In genomic region chr12:79752189-79752588, GRCm38 (mm10) we compare ENCODE assay signal across 8 mouse cellular contexts.
DNase-seq lines count a peak whose midpoint lies in the region; ATAC-seq and TF ChIP-seq lines count a peak whose summit lies in the region.
"Had no signal": no experiment of that assay in that cellular context is flagged by ENCODE, and none has a peak within 500 bp of the region (broad histone marks: within the 10 kb centered on the region; RNA-seq: fewer than 3 reads in every experiment).

No protein-coding gene starts in this region.

- ATAC-seq in forebrain, embryonic 13.5 days, result no peak
- ATAC-seq in kidney, postnatal 0 days (replicated peaks; ENCODE audit: low FRiP score, low read depth), result no peak
- ATAC-seq in stomach, embryonic 14.5 days (ENCODE audit: insufficient number of reproducible peaks, insufficient read depth, low FRiP score, low read depth), result no peak
- ATAC-seq in CD4-positive, CD25-positive, alpha-beta regulatory T cell, adult 4 months, result no peak
- ATAC-seq in lung, postnatal 0 days, result no peak

- no peaks in the 10 kb centered on the region for H3K36me3 ChIP-seq in forebrain, embryonic 13.5 days (ENCODE audit: poor library complexity, severe bottlenecking)
- H3K36me3 ChIP-seq in kidney, postnatal 0 days (ENCODE audit: insufficient read depth, low read length), result no peaks in the 10 kb centered on the region
- H3K36me3 ChIP-seq in stomach, embryonic 14.5 days (ENCODE audit: control insufficient read depth, insufficient read depth, low read length), result no peaks in the 10 kb centered on the region
- no peaks in the 10 kb centered on the region for H3K36me3 ChIP-seq in lung, postnatal 0 days (ENCODE audit: insufficient read depth, low read length)

- no peaks in the 10 kb centered on the region for H3K9me3 ChIP-seq in forebrain, embryonic 13.5 days (replicated peaks)
- no peaks in the 10 kb centered on the region for H3K9me3 ChIP-seq in kidney, postnatal 0 days (replicated peaks; ENCODE audit: low read length)
- H3K9me3 ChIP-seq in stomach, embryonic 14.5 days (ENCODE audit: control insufficient read depth, low read depth, low read length), result no peaks in the 10 kb centered on the region
- H3K9me3 ChIP-seq in lung, postnatal 0 days (ENCODE audit: low read length), result no peaks in the 10 kb centered on the region

- WGBS in forebrain, embryonic 13.5 days, result 20% methylated on average over 5 of the region's 5 CpGs
- 34% methylated on average over 5 of the region's 5 CpGs for WGBS in kidney, postnatal 0 days
- 36% methylated on average over 5 of the region's 5 CpGs for WGBS in stomach, embryonic 14.5 days
- 45% methylated on average over 5 of the region's 5 CpGs for WGBS in lung, postnatal 0 days

- no peaks in the 10 kb centered on the region for H3K27me3 ChIP-seq in forebrain, embryonic 13.5 days
- H3K27me3 ChIP-seq in kidney, postnatal 0 days (ENCODE audit: insufficient read depth, low read length), result no peaks in the 10 kb centered on the region
- H3K27me3 ChIP-seq in stomach, embryonic 14.5 days (ENCODE audit: control insufficient read depth, insufficient read depth, low read length), result no peaks in the 10 kb centered on the region
- no peaks in the 10 kb centered on the region for H3K27me3 ChIP-seq in lung, postnatal 0 days (replicated peaks; ENCODE audit: insufficient read depth, low read length)

- no peak overlapping the region for H3K4me2 ChIP-seq in forebrain, embryonic 13.5 days
- no peak overlapping the region for H3K4me2 ChIP-seq in kidney, postnatal 0 days (ENCODE audit: low read length)
- H3K4me2 ChIP-seq in stomach, embryonic 14.5 days (replicated peaks; ENCODE audit: low read depth, low read length), result no peak overlapping the region
- H3K4me2 ChIP-seq in lung, postnatal 0 days (replicated peaks; ENCODE audit: low read depth, low read length), result no peak overlapping the region

- TF ChIP-seq EP300 in lung, postnatal 0 days (IDR thresholded peaks at IDR 0.05), result no peak

- 0 out of 2 replicates have a peak overlapping the region, but pooled peaks have one; percentile 16 for H3K9ac ChIP-seq in forebrain, embryonic 13.5 days
- H3K9ac ChIP-seq in kidney, postnatal 0 days (ENCODE audit: low read depth, low read length), result no peak overlapping the region
- no peak overlapping the region for H3K9ac ChIP-seq in stomach, embryonic 14.5 days (replicated peaks; ENCODE audit: low read depth, low read length)
- H3K9ac ChIP-seq in lung, postnatal 0 days (replicated peaks; ENCODE audit: low read depth), result no peak overlapping the region
- H3K9ac ChIP-seq: liver, embryonic 14.5 days had no signal

- 0 out of 2 replicates have a peak overlapping the region, but pooled peaks have one; percentile 39 for H3K27ac ChIP-seq in layer of hippocampus, adult 2 months
- H3K27ac ChIP-seq in forebrain, embryonic 13.5 days, result peak overlapping the region; percentile 74
- H3K27ac ChIP-seq in kidney, postnatal 0 days, result peak overlapping the region; percentile 60
- H3K27ac ChIP-seq in stomach, embryonic 14.5 days (ENCODE audit: low read length), result peak overlapping the region; percentile 79
- H3K27ac ChIP-seq in lung, postnatal 0 days (ENCODE audit: low read length), result no peak overlapping the region
- H3K27ac ChIP-seq: liver, embryonic 14.5 days had no signal

- DNase-seq in layer of hippocampus, adult 2 months (ENCODE audit: low spot score in 2 of 2), result no peak
- no peak for DNase-seq in layer of hippocampus, adult 9-11 months
- no peak for DNase-seq in kidney, postnatal 0 days (ENCODE audit: low spot score)
- DNase-seq in lung, postnatal 0 days (ENCODE audit: low spot score), result no peak

- H3K4me1 ChIP-seq in forebrain, embryonic 13.5 days, result peaks cover 42% of the 10 kb centered on the region
- H3K4me1 ChIP-seq in kidney, postnatal 0 days (replicated peaks; ENCODE audit: insufficient read depth, low read length), result peaks cover 50% of the 10 kb centered on the region
- peaks cover 53% of the 10 kb centered on the region for H3K4me1 ChIP-seq in stomach, embryonic 14.5 days (ENCODE audit: control insufficient read depth, insufficient read depth, low read length)
- peaks cover 23% of the 10 kb centered on the region for H3K4me1 ChIP-seq in lung, postnatal 0 days (ENCODE audit: insufficient read depth, low read depth, low read length)

- TF ChIP-seq CTCF in layer of hippocampus, adult 2 months (conservative IDR thresholded peaks at IDR 0.05), result no peak
- no peak for TF ChIP-seq CTCF in kidney, postnatal 0 days (IDR thresholded peaks at IDR 0.05; ENCODE audit: low read depth)
- no peak for TF ChIP-seq CTCF in lung, postnatal 0 days (IDR thresholded peaks at IDR 0.05)

- no peak overlapping the region for H3K4me3 ChIP-seq in layer of hippocampus, adult 2 months
- no peak overlapping the region for H3K4me3 ChIP-seq in forebrain, embryonic 13.5 days
- no peak overlapping the region for H3K4me3 ChIP-seq in kidney, postnatal 0 days (replicated peaks; ENCODE audit: low read depth, low read length)
- no peak overlapping the region for H3K4me3 ChIP-seq in stomach, embryonic 14.5 days (ENCODE audit: low read depth, low read length)
- H3K4me3 ChIP-seq in lung, postnatal 0 days (ENCODE audit: low read depth, low read length), result no peak overlapping the region
